Mouse (Mus musculus) layer of hippocampus, adult 11-12 months (tissue): Measurements from ENCODE around the gene Adcy7.

Source experiments
- DNase-seq: peaks from one replicate; pipeline ENCODE4 v3.0.0; 2022; ENCODE audit warnings: low spot score

The Adcy7 gene

DNA sequence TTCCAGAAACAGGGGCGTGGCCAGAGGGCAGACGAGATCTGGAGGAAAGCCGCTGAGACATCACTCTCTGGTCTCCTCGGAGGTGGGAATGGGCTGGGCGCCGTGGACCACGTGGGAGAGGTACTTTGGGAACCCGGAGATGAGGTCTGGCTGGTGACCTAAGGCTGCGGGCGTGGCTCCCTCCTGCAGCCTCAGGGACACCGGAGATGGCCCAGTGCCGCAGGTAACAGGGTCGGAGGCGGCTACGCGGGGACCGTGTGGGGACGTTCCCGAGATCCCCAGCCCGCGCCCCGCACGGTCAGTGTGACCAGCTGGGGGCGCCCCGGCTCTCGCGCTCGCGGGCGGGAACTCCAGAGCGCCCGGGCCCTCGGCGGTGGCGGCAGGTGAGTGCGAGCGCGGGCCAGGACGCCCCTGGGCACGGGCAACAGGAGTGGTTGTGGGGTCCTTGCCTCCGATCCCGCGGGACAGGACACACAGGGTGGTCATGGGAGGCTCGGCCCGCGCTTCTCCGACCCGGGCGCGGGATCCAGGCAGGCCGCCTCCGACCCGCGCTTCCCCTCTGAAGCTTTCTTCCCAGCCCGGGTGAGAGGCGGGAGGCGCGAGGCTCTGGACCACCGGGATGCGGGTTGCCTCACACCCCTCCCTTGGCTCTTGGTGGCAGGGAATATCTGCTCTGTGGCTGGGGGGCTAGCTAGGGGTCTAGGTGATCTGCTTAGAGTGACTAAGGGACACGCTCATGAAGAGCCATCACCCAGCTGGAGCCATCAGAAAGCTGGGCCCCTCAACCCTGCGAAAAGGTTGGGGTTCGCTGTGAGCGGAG is at the start of gene Adcy7:
Gene Adcy7 (plus strand): TSS at position 173 of the 820 bp plus-strand sequence.
- no peak for DNase-seq

DNA sequence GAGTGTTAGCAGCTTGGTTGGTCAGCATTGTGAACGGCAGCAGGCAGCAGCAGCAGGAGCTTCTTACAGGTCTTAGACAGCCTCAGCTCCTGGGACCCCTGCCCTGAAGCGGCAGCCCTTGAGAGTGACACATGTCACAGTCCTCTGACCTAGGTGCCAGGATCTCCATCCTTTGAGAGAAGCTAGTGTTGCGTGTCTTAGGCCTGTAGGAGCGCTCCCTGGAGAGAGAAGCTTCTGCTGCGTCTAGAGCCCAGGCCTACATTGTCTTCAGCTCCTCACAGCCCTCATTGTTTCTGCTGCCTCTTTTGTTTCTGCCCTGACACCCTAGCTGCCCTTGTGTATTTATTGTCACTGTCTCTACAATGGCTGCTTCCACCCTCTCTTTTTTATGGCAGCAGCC is 46.8 kb upstream of the Adcy7 start:
- no peak for DNase-seq

DNA sequence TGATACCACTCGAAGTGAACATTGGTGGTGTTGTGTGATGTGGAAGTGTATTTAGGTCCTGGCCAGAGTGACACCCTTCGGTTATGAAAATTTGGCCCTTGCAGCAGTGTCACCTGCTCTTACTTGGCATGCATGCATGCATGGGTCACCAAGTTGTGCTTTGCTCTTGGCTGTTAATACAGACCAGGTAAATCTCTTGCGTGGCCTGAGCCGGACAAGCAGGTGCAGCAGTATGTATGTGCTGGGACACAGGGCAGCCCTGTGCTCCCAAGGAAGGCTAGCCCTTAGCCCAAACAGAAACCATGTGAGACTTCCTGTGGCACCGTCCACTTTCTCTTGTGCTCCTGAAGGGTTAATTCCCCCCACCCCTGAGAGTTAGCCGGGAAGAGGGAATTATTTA is 44.4 kb upstream of the Adcy7 start:
- no peak for DNase-seq

DNA sequence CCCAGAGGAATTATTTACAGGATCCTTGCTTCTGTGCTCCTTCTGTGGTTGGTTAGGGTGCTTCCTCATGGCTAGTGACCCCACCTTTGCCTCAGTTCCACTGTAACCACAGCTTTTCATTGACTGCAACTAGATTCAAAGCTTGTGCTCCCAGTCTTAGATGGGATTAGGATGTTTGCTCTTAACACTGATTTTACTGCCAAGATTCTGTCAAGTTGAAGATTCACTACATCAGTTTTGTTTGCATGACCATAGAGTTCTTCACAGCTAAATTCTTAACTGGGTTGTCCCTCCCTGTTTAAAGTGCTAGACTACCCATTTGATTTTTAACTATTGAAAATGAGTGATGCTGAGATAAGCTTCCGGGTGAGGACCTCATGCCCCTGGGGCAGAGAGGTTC is 43.9 kb upstream of the Adcy7 start:
- no peak for DNase-seq

DNA sequence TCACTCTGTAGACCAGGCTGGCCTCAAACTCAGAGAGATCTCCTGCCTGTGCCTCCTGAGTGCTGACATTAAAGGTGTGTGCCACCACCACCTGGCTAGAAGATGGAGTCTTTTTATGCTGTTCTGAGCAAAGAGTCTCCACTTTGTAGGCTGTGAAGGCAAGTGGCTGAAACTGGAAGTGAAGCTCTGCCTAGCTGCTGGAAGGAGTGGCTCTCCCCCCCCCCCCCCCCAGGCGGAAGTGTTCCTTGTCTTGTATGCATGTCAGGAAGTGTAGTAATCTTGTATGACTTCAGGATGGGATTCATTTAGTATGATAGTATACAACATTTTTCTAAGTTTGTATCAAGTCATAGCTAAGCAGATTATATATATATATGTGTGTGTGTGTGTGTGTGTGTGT is 43.4 kb upstream of the Adcy7 start:
- no peak for DNase-seq

DNA sequence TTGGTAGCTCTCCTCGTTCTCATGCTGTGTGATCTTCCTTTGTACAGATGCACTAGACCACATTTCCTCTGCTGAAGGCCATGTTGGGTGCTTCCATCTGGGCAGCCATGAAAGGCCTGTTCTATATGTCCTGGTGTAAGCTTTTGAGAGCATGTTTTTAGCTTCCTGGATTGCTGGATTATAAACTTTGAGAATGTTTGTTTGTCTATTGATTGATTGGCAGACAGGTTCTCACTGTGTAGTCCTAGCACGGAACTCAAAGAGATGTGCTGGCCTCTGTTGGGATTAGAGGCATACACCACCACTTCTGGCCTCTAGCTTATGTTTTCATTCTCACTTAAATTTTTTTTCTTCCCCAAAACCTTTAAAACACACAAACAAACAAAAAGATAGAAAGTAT is 35.5 kb upstream of the Adcy7 start:
- DNase-seq, result no peak

DNA sequence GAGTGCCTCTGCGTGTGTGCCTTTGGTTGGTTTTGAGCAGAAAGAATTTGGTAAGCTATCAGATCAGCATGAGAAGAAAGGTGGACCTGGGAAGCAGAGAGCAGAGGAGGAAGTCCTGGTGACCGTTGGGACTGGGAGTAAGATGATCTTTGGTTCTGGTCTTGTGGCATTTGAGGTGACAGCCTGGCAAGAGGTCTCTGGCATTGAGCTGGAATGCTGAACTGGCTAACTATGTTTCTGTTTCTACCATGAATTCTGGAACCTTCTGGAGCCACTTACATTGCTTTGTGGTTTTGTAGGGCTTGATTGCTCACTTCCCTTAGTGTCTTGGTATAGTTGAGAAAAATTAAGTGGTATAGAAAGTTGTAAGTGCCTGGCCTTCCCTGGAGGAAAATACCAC is 34.6 kb upstream of the Adcy7 start:
- DNase-seq, result no peak

DNA sequence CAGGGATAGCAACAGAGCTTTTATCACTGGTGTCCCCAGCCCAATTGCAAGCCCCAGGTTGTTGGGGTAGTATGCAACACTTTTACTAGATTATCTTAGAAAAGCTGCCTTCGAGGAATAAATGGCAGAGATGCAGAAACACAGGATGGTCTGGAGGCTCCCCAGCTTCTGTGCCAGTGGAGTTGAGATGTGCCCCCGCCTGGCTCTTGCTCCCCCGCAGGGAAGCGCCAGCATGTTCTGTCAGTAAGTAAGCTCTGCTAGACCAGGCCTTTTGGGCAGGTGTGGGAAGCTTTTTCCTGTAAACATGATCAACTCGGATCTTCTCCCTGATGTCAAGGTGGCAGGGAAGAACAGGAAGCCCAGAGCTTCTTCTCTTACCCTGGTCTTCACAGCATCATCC is 32.9 kb upstream of the Adcy7 start:
- no peak for DNase-seq

DNA sequence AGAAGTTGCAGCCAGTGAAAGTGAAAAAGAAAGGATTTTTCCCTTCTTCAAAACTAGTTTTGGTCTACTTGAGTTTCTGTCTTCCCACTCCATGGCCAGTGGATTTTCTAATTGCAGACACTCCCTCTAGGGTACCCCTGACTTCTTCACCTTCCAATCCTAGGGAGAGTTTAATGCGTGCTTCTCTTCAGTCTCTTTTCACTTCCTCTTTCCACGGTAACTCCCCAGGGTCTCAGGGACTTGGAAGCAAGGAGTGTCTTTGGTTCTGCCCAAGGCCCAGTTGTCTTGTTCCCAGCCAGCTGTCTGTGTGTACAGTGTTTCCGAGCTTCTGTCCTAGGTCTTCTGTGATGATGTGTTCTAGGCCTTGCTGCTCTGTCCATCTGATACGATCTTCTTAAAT is 30.3 kb upstream of the Adcy7 start:
- DNase-seq, result no peak

DNA sequence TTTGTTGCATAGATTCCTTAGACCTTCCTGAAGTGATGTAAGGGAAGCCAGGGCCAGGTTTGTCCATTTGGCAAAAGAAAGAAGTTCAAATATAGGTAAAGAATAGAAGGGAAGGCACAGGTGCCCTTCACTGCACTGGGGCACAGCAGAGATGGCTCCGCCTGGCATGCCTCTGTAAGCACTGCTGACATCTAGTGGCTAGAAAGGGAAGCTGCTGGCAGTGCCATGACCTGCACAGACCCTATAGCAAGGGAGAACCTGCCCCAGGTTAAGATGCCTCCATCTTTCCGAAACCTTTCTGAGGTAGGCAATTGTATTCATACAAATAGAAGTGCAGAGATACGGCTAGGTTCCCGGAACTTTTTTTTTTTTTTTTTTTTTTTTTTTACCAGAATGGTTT is 27.9 kb upstream of the Adcy7 start:
- DNase-seq, result peak; percentile 69

DNA sequence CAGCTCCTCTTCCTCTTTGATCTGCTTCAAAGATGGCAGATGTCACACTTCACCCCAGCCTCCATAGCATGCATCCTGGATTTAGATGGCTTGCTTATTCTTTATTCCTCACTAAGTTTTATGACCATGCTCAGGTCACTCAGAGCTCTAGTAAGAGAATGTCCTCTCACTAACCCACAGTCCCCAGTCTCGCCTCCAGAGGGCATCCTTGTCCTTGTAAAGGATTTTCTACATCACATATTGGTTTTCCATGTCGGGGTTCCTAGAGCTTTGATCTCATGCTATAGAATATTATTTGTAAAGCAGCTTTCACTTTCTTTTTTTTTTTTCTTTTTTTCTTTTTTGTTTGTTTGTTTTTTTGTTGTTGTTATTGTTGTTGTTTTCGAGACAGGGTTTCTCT is 19.4 kb upstream of the Adcy7 start:
- peak; percentile 36 for DNase-seq

DNA sequence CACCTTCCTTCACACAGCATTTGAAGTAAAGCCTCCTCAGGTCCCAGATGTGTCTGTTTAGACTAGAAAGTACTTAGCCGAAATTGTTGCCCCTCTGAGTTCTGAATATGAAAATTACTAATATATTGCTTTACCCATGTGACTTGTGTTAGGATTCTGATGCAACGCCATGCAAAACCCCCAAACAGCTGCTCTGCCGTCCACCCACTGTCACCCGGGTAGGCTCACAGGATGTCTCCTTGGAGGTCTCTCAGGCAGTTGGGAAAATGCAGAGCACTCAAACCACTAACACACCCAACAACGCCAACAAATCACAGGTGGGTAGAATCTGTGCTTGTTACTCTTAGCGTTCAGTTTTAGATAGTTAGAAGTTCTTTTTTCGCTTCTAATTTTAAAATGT is 17.2 kb upstream of the Adcy7 start:
- DNase-seq, result no peak

DNA sequence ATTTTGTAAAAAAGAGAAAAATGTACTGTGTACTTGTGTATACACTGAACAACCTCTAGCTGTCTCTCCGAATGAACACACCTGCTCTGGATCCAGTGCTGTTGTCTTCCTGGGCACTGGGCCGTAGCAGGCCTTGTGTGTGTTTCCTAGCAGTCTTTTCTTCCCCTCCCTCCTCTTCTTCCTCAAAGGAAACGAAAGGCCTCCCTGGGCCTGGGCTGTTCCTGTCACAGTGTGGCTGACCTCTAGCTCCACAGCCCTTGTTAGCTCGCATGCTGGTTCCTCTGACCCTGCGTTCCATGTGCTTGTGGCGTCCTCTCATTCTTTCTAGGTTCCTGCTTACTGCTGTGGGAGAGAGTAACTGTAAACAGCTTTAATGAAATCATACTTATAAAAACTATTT is 14.2 kb upstream of the Adcy7 start:
- no peak for DNase-seq

DNA sequence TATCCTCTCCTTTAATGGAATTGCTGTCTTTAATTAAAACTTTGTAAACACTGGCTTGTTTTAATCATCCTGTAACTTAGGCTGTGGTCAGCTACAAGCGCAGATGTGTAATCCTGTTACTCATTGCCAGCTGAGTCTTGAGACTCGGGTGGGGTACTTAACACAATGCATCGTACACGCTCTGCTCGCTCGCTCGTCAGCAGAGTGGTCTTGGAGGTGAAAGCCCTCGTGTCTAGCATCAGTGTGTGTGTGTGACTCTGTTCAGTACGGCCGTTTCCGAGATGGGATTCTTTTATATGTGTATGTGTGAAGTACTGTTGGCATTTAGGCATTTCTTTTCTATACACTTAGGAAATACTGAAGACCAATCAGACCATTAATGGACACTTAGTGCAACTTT is 13.7 kb upstream of the Adcy7 start:
- no peak for DNase-seq

DNA sequence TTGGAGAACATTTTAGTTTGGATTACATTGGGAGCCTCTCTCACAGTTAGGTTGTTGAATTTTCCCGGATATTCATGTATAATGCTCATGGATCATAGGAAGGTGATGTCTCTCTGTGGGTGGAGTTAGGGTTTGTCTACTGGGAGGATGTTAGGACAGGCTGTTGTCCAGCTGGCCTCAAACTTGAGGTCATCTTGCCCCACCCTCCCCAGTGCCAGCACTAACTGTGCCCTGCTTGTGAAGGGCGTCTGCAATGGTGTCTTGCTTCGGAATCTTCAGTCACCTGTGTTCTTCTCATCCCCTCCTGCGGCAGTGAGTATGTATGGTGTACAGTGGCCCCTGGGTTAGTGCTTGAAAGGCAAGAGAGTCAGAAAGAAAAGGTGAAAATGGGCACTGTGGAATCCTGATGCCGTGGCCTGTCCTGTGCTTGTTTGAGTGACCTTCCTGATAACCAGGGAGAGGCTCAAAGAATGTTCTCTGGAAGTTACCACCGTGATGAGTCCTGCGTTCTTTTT is 11.7 kb upstream of the Adcy7 start:
- DNase-seq, result no peak

DNA sequence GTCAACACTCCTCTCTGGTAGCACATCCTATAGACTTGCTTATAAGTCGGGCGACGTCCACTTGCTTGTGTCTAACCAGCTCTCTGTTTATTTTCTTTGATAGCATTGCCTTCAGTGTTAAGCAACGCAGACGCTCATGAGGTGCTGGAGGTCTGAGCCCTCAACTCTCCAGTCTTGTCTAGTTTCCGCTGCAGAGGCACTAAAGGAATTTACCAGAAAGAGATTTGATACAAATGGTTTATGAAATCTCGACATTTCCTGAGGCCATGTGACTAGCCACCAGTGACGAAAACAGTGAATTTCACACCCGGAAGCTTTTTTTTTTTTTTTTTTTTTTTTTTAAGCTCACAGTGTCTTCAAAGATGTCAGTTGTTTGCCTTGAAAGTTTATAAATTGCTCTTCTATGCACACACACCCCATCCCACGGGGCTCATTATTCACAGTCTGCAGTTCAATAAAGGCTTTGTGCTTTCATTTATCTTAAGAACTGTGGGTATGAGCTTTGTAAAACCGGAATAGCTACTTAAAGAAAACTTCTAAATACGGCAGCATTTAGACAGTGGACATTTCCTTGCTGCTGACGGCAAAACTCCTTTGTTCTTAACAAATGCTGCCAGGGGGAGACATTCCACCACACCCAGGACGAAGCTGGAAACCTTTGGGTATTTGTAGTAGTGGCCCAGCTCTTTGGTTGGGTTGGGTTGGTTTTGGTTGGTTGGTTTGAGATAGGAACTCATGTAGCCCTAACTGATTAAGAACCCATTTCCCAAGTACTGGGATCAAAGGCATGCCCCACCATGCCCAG is 9.2 kb upstream of the Adcy7 start:
- no peak for DNase-seq

DNA sequence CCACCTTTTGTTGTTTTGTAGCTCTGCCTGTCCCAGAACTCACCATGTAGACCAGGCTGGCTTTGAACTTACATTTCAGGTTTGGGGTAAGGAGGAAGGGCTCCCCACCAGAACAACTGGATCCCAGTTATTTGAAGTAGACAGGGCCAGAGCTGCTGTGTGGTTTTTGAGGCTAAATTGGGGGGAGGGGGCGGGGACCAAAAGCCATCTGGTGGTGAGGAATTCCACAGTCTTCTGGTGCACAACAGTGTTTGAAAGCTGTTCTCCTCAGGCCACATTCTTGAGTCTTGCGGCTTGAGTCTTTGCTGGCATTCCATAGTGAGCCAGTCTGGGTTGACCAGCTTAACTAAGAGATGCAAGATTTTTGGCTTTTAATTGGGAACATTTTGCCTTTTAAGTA is 6.7 kb upstream of the Adcy7 start:
- no peak for DNase-seq

DNA sequence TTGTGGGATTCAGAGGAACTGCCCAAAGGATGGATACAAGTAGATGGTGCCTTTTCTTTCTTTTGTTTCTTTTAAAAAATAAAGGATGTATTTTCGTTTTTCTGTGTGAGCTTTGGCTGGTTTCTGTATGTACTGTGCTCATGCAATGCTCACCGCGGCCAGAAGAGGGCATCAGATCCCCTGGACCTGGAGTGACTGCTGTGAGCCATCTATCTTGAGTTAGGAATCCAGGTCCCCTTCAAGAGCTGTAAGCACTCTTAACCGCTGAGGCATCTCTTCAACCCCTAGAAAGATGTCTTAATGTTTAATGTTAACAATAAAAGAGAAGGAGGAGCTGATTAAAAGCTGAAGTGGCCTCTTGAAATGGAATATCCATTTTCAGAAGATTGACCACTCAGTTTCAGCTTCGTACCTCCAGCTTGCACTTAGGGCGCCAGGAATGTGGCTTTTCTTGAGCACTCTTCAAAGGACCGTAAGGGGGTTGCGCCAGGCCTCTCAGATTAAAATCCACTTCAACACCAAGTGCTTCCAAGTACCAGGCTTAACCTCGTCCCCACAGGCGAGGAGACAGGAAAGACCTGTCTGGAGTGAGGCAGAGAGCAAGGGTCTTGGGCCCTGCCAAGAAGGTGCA is 5.9 kb upstream of the Adcy7 start:
- peak; percentile 87 for DNase-seq

DNA sequence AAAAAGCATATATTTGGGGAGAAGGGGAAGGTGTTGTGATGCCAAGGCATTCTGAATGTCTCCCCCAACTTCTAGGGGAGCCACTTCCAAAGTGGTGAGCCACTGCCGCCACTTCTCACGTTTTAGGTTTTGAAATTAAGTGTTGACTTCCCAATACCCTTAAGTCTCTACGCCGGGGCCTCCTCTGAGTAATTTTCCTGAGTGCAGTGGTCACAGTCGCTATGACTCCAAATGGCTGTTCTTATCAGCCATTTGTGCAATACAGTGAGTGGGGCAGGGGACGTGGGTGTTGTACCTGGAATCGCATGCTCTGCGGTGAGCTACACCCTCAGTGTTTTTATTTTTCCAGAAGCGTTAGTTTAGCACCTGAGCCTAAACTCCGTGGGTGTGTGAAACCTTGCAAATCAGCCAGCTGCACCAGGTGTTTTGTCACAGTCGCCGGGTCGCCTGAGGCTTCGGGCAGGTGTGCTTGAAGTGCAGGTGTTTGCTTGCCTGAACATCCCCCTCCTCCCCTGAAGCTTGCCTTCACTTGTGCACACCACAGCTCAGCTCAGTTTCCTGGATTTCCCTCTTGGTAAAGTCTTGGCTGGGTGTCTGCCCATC is 5.3 kb upstream of the Adcy7 start:
- no peak for DNase-seq

DNA sequence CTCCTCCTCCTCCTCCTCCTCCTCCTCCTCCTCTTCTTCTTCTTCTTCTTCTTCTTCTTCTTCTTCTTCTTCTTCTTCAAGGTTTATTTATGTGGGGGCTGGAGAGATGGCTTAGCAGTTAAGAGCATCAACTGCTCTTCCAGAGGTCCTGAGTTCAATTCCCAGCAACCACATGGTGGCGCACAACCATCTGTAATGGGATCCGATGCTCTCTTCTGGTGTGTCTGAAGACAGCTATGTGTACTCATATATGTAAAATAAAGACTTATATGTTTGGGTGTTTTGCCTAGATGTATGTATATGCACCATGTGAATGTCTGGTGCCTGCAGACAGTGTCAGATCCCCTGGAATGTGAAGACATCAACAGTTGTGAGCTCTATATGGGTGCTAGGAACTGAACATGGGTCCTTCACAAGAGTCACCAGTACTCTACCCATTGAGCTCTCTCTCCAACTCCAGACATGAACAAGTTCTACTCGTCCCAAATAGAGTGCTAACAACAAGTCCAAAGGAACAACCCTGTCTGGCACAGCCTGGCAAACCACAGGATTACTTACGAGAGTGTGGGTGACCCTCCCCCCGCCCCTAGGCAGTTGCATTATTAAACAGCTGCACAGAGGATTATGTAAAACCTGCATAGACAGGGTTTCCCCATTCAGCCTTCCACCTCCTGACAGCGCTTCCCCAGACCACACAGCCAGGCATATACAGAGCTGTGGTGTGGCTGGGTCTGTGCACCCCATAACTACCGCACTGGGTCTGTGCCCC is 2.9 kb upstream of the Adcy7 start:
- no peak for DNase-seq

DNA sequence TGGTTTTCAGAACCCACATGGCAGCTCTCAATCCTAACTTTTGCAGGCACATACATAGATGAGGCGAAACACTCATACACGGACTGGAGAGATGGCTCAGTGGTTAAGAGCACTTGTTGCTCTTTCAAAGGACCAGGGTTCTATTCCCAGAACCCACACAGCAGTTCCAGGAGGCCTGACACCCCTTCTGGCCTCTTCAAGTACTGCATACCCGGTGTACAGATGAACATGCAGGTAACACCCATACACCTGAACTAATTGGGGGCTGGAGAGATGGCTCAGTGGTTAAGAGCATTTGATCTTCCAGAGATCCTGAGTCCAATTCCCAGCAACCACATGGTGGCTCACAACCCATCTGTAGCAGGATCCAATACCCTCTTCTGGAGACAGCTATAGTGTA is 2.1 kb upstream of the Adcy7 start:
- no peak for DNase-seq

DNA sequence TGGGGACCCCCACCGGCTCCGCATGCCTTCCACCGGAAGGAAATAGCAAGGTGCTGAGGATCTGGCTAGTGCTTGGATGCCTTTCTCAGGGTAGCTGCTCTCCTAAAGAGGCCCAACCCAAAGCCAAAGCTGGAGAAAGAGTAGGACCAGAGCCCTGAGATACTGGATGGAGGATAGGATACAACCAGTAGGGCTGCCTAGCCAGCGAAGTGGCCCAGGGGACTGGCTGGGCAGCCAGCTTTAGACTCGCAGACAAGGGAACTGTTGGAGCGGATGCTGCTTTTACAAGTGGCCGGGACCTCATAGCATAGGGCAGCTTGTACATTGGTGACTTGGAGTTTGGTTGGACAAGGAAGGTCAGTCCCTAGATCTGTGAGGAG is 838 bp downstream of the Adcy7 start:
- no peak for DNase-seq
